Mouse (Mus musculus) frontal cortex, postnatal 14 days (tissue): ENCODE data around the gene Fbxl15.
A peak's percentile ranks its signal among the peaks of the same experiment; 100 is the strongest.

Experiments used
- DNase-seq, 2 experiments: peaks; one replicate each; pipeline ENCODE4 v3.0.0; 2022; ENCODE audit warnings: low spot score in 2 of 2

Gene Fbxl15

GRCm38 (mm10) chr19:46308706-46309435 is 19.1 kb upstream of the Fbxl15 start:
- DNase-seq: peak in 1 of 2 experiments; percentile 81

DNA sequence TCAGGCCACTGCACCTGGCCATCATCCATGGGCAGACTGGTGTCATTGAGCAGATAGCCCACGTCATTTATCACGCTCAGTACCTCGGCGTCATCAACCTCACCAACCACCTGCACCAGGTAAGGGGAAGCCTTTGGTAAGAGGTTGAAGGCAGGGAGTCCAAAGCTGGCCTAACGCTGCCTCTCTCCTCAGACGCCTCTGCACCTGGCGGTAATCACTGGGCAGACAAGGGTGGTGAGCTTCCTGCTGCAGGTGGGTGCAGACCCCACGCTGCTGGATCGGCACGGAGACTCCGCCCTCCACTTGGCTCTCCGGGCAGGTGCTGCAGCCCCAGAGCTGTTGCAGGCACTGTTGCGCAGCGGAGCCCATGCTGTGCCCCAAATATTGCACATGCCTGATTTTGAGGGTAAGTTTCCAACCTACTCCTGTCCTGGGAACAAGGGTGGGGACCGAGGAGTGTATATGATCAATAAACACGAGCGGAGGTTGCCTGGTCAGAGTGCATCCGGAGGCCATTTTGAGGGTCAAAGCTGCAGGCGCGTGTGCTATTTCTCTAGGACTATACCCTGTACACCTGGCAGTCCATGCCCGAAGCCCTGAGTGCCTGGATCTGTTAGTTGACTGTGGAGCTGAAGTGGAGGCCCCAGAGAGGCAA is 18.2 kb upstream of the Fbxl15 start:
- DNase-seq: no peak

DNA sequence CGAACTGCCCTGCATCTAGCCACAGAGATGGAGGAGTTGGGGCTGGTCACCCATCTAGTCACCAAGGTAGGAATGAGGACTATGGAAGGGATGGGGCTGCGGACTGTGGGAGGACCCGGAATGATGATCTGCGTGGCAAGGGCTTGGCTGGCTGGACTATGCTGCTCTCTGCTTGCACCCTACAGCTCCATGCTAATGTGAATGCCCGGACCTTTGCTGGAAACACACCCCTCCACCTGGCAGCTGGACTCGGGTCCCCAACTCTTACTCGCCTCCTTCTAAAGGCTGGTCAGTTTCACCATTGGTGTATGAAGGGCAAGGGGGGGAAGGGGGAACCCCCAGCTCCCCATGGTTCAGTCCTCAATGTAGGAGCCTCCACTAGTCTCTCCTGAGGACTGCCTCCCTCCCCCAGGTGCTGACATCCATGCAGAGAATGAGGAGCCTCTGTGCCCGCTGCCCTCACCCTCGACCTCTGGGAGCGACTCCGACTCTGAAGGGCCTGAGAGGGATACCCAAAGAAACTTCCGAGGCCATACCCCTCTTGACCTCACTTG is 17.6 kb upstream of the Fbxl15 start:
- no peak for DNase-seq

- DNase-seq: no peak
These were observed 16.6 kb upstream of the Fbxl15 start for GRCm38 (mm10) chr19:46311341-46311740.

DNA sequence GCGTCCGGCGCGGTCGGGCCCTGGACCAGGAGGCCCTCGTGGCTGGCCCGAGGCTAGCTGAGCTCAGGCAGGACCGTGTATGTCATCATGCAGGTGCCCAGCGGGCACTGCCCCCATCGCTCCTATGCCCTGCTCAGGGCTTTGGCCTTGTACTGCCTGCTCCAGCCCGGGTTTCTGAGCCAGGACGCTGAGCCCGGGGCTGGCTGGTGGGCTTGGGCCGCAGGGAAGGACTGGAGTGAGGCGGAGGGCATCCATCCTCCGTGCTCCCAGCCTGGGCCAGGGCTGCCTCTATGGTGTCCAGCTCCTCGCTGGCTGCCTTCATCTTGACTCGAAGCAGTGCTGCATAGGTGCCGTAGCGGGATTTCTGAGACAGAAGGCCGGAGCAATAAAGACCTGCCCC is 15.4 kb upstream of the Fbxl15 start:
- no peak for DNase-seq

DNA sequence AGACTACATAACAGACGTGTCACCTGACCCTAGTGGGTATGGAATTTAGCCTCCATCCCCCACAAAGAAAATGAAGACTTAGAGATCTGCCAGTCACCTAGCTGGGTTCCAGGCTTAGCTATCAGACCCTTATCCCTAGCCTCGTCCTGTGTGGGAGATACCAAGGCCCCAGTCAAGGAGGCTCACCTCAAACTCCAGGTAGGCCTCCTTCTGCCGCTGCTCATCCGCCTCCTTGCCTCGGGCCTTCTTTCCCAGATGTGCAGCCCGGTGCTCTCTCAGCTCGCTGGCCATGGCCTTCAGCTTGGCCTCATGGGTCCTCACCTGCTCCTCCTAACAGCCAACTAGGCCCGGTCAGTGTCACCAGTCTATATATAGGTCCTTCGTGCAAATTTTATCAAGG is 14.9 kb upstream of the Fbxl15 start:
- DNase-seq: no peak

DNA sequence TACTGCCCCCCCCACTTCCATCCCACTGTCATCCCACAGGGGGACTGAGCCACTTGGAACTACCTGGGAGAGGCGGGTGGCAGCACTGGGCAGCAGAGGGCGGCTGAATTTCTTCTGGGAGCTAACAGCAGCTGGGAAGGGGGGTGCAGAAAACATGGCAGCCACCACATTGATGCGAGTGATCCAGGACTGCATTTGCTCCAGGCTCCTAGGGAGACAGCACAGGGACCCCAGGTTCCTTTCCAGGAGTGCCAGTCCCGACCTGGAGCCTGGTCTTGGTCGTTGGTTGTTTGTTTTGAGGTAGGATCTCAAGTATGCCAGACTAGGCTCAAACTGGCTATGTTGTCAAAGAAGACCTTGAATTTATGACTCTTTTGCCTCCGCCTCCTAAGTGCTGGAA is 14.4 kb upstream of the Fbxl15 start:
- DNase-seq: no peak

GRCm38 (mm10) chr19:46314151-46314601 is 13.8 kb upstream of the Fbxl15 start:
- peak; percentile 7 to 17 for DNase-seq

DNA sequence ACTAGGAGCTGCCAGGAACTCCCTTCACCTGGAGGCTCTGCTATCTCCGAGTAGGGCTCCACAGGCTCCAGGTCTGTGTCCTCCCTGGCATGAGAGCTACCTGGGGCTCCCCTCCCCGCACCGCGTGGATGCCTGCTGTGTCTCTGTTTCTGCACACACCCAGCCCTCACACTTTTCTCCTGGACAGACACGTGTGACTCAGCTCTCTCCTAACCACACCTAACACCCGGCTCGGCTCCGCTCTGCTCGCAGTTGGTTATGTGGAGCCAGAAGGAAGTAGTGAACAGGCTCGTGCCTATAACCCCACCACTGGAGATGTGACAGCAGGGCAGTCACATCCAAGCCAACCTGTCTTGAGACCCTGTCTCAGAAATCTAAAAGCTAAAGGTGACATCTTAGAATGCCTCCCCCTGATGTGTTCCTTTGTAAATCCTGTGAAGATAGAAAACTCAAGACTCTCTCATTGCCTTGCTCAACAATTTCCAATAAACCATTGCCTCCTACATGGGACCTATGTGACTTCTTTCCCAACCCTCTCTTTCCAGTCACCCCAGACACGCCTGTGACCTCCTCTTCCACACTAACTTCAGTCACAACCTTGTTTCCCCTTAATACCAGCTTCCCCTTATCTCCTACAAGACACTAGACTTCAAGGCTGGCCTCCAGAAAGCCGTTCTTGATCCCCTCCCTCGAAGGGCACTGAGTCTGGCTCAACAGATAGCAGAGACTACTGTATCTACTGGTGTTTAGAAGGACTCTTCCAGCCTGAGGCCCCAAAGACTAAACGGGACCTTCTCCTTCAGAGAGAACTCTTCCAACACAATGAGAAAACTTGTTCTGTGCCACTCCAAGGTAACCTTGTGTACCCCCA is 12.9 kb upstream of the Fbxl15 start:
- peak in 1 of 2 experiments; percentile 4 for DNase-seq

- peak; percentile 6 to 8 for DNase-seq
These were observed 12.0 kb upstream of the Fbxl15 start for GRCm38 (mm10) chr19:46315752-46316610.

GRCm38 (mm10) chr19:46316846-46317545 is 11.0 kb upstream of the Fbxl15 start:
- peak; percentile 64 to 65 for DNase-seq

DNA sequence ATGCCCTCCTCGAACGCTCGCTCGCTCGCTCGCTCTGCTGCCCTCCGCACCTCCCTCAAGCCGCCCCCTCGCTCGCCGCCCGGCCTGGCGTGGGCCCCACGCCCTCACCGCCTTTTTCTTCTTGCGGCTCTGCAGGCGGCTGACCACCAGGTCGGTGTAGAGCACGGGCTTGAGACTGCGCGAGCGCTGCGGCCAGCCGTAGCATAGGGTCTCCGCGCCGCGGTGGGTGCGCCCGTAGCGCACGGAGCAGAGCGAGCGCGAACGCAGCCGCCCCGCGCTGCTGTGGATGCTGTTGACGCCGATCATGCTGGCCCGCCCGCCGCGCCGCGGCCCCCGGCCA is 10.5 kb upstream of the Fbxl15 start:
- DNase-seq: peak; percentile 21 to 22

DNA sequence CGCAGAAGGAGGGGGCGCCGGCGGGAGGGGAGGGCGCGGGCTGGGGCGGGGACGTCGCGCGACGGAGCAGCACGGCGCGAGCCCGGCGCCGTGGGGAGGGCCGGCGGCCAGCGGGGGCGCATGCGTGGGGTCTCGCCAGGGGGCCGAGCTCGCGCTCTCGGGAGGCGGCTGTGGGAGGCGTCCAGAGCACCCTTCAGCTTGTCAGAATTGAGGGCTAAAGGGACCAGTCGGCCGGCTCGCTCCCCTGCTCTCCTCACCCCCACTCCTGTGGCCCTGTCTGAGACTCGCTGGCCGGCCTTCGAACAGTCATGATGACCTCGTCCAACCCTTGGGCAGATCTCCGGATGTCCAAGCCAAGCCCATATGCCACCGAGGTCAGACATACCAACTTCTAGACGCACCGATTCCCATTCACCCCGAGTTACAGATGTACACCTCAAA is 9.9 kb upstream of the Fbxl15 start:
- DNase-seq: peak; percentile 45

GRCm38 (mm10) chr19:46318586-46319378 is 9.2 kb upstream of the Fbxl15 start:
- DNase-seq: peak; percentile 85 to 88

- DNase-seq: peak in 1 of 2 experiments; percentile 5
These were observed 7.8 kb upstream of the Fbxl15 start for GRCm38 (mm10) chr19:46320076-46320785.

DNA sequence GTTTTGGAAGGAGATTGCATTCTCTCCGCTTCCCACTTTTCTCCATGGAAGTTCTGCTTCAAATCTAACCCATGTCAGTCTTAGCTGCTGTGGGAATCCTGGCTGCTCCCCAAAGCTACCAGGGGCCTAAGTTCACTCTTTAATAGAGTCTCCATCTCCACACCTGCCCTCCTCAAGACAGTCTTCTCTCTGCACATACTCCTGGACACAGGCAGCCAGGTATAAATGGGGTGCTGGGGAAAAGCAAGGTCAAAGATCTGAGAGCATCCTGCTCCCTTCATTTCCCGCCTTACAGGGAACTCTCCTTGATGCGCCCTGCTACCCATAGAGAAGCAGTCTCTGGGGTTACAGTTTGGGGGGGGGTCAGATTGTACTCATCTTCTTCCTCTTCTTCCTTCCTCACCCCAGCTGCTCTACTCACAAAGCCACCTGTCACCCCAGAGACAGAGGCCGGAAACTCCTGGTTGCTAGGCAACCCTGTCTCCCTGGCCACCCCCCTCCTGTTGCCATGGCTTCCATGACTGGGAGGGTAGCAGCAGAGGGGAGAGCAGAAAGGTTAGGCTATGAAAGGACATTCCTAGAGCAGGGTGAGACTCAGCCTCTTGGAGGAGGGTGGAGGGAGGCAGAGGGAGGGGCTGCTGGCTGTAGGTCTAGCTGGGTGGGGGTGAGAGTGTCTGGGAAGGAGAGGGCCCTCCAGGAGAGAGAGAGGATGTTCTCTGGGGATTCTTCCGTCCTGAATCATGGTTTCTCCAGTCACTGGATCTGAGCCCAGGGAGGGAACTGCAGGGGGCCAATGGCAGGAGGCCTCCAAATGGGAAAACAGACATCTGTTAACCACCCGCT is 6.7 kb upstream of the Fbxl15 start:
- peak in 1 of 2 experiments; percentile 4 for DNase-seq

DNA sequence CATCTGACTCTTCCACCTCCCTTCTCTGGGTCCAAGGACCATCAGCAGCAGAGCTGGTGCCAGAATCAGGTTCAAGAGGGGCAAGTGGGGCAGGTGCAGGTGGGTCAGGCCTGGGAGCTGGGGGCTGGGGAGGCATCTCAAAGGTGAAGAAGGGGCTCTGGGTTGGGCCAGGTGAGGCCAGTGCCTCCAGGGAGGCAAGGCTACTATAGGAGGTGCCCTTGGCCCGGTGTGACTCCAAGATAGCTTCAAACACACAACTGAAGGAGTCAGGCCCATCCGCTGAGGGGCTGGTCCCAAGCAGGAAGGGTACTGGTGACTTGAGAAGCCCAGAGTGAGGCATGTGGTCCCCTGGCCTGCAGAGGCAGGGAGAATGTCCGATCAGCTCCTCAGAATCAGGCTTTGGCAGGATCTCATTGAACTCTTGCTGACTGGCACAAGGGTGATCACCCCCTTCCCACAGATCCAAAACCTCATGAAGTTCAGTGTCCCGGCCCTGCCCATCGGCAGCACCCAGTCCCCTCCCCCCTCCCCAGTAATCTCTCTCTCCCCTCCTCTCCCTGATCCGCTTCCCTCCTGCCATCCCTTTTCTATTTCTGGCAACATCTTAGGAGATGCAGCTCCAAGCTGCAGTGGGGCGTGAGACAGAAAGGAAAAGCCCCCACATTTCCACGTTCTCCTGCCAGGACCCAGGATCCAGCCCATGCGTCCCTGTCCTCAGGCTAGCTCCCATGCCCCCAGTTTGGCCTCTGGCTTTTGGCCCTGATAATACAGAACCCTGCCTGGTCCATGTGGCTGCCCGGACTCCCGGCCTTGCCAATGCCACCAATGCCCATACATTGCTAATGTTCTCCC is 5.6 kb upstream of the Fbxl15 start:
- no peak for DNase-seq
